Mouse (Mus musculus): Measurements from ENCODE around the gene Abcb1b. TPM values are rescaled to one million over a fixed set of nuclear protein-coding genes. Genes with fewer than 3 reads are reported as not detected.
A peak's percentile ranks its signal among the peaks of the same experiment; 100 is the strongest.

Gene Abcb1b
- polyA plus RNA-seq, 1 experiment from 2014 or later = 0.37 TPM

DNA sequence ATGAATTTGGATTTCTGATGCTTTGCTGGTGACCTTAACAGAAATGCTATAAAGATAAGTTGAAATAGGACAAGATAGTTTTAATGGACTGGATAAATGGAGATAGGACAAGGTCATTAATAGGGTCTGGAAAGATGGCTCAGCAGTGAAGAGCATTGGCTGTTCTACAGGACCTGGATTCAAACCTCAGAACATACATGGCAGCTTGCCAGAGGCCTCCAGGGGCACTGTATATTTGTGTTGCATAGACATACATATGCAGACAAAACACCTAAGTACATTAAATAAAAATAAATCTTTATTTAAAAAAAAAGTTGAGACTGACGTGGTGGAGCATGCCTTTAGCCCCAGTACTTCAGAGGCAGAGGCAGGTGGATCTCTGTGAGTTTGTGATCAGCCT, 103.1 kb downstream of the Abcb1b start:
- no peak overlapping the region for H3K9ac ChIP-seq
- no peak for DNase-seq

DNA sequence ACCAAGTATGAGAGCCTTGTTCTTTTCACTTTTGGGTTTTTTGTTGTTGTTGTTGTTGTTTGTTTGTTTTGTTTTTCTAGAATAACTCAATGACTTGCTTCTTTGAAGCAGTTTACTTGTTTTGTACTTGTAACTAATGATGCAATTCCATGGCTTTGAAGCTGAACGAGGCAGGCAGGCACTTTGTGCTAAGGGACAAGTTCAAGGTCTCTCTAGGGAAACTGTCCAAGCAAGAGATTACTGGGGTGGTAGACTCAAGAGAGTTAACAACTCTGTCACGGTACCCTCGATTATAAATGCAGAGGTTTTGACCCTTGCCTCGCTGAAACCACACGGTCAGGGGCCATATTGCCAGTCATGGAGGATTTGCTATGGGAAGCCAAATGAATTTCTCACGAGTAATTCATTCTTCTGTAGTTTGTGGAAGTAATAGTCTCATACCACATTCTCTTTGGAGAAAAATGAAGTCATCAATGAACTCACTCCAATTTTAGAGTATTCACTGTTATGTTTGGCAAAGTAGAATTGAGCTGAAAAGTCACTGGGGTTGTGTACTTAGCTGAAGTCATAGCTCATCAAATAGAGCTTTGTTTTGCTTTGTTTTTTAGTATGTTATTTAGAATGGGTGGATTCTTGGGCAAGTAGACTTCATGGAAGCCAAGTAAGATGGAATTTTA, 104.3 kb downstream of the Abcb1b start:
- Histone ChIP-seq H3K4me2 (no peak overlapping the region), H3K9ac (no peak overlapping the region), H3K4me1 (replicated peaks) (peaks cover 15% of the 10 kb centered on the region), H3K36me3 (peaks cover 61% of the 10 kb centered on the region), H3K9me3 (replicated peaks) (no peaks in the 10 kb centered on the region), H3K27ac (no peak overlapping the region), H3K27me3 (no peaks in the 10 kb centered on the region), H3K4me3 (replicated peaks) (no peak overlapping the region)
- 76% methylated on average over 6 of the region's 6 CpGs for WGBS (ENCODE audit: insufficient replicate concordance)
- DNase-seq = no peak
- ATAC-seq (ENCODE audit: low read depth) = no peak

More for the DNA sequence above, 103.1 kb downstream of the Abcb1b start:
- ATAC-seq (ENCODE audit: low read depth) = no peak
- H3K36me3 ChIP-seq = peaks cover 57% of the 10 kb centered on the region
- no peaks in the 10 kb centered on the region for H3K9me3 ChIP-seq (replicated peaks)
- H3K4me3 ChIP-seq (replicated peaks) = no peak overlapping the region
- peaks cover 20% of the 10 kb centered on the region for H3K4me1 ChIP-seq (replicated peaks)
- no peak overlapping the region for H3K27ac ChIP-seq
- H3K4me2 ChIP-seq = no peak overlapping the region
- WGBS (ENCODE audit: insufficient replicate concordance) = 85% methylated on average over 1 of the region's 1 CpGs
- no peaks in the 10 kb centered on the region for H3K27me3 ChIP-seq

DNA sequence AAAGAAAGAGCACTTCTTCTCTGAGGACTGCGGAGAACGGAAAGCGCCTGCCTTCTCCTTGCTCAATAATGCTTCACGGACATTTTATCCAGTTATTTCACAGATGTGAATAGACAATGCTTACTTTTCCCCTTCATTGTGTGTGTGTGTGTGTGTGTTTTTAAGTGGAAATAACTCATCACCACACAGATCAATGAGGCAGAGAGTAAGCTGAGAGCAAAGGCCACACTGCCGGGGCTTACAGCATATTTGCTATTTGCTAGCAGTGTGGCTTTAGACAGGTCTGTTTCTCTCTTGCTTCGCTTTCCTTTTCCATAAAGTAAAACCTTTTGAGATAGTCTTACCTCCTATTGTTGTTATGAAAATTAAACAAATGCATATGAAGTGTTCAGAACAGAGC, 106.6 kb downstream of the Abcb1b start:
- no peak overlapping the region for H3K9ac ChIP-seq
- H3K36me3 ChIP-seq = peaks cover 70% of the 10 kb centered on the region
- 83% methylated on average over 6 of the region's 6 CpGs for WGBS (ENCODE audit: insufficient replicate concordance)
- H3K27me3 ChIP-seq = no peaks in the 10 kb centered on the region
- H3K4me2 ChIP-seq = no peak overlapping the region
- DNase-seq = no peak
- H3K4me3 ChIP-seq (replicated peaks) = no peak overlapping the region
- H3K9me3 ChIP-seq (replicated peaks) = no peaks in the 10 kb centered on the region
- H3K27ac ChIP-seq = peak overlapping the region; percentile 6; the same call in 1 of the 2 replicates
- H3K4me1 ChIP-seq (replicated peaks) = 0 out of 2 replicates have a peak, but pooled peaks cover 6% of the 10 kb centered on the region
- ATAC-seq (ENCODE audit: low read depth) = peak; percentile 59

DNA sequence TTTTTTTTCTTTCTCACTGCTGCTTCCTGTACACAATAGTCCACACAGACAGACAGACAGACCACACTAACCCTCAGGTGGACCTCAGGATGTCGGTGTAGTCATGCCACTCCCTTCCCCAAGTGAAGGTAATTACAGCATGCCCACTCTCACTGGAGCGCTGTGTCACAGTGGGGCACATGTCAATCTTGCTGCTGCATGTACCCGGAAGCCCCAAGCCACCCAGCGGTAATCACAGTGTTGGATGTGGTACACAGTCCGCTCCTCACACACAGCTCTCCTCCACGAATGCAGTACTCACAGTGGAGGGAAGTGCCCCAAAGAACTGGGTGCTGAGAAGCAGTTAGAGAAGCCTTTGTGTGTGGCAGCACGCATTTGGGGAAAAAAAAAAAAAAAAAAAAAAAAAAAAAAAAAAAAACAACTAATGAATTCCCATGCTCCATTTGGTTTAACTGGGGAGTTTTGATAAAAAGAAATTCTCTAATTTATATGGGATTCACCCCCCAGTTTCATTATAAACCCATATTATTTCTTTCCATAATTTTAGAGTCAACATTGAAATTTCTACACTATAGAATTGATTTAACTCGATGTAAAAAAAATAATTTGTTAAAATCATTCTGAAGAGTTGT, 113.7 kb downstream of the Abcb1b start:
- peaks cover 75% of the 10 kb centered on the region for H3K36me3 ChIP-seq
- WGBS (ENCODE audit: insufficient replicate concordance) = 60% methylated on average over 8 of the region's 8 CpGs
- no peak overlapping the region for H3K27ac ChIP-seq
- no peak overlapping the region for H3K9ac ChIP-seq
- no peak overlapping the region for H3K4me2 ChIP-seq
- DNase-seq (no peak), ATAC-seq (ENCODE audit: low read depth) (no peak)
- no peaks in the 10 kb centered on the region for H3K9me3 ChIP-seq (replicated peaks)
- no peak overlapping the region for H3K4me3 ChIP-seq (replicated peaks)
- H3K27me3 ChIP-seq = no peaks in the 10 kb centered on the region
- H3K4me1 ChIP-seq (replicated peaks) = no peaks in the 10 kb centered on the region

Other genes starting within 250 kb of the Abcb1b start
- 0.18 and 0.24 TPM in 2 replicates for gene Rundc3b, start 175.2 kb upstream of the Abcb1b start, polyA plus RNA-seq (2015; fragmentation: Nextera tagmentation; extraction: Ambion mirVana)
- gene Abcb1a, start 138.1 kb upstream of the Abcb1b start, polyA plus RNA-seq (2015; fragmentation: Nextera tagmentation; extraction: Ambion mirVana) = 0.44 and 0.54 TPM in 2 replicates
- gene Abcb4, start 95.6 kb downstream of the Abcb1b start, polyA plus RNA-seq (2015; fragmentation: Nextera tagmentation; extraction: Ambion mirVana) = 26.7 and 31.5 TPM in 2 replicates
- gene Crot, start 199.2 kb downstream of the Abcb1b start, polyA plus RNA-seq (2015; fragmentation: Nextera tagmentation; extraction: Ambion mirVana) = 36.9 and 45.2 TPM in 2 replicates

Data from liver, embryonic 13.5 days (tissue).